Mouse (Mus musculus) cerebellum, adult 2 months (tissue): ENCODE measurements around the gene Strn4.

Experiments
- CTCF ChIP-seq: fragments of 200-500 bp; IDR thresholded peaks from 2 replicates; pipeline ENCODE4 v1.5.1; 2011; ENCODE audit warnings: low read depth, mild to moderate bottlenecking, control low read depth, low read length, moderate library complexity, borderline replicate concordance; ENCODE audit not compliant: insufficient read depth
- POLR2A ChIP-seq: fragments of 200-500 bp; IDR thresholded peaks from 2 replicates; pipeline ENCODE4 v1.6.1; 2011; ENCODE audit warnings: low read length, control low read depth, borderline replicate concordance; ENCODE audit not compliant: insufficient read depth

- TF ChIP-seq CTCF: no peak
- no peak for TF ChIP-seq POLR2A
Observed at GRCm38 (mm10) chr7:16838804-16839426, 23.2 kb downstream of the Strn4 start.
